Mouse (Mus musculus) liver, embryonic 14.5 days (tissue): ENCODE measurements at regions not wholly inside any gene's neighbourhood (a gene's known extent, or its start where the extent isn't known, plus 50 kb on each side); places are given as distances from the start of the nearest gene placed in this dataset.

Source experiments
- CTCF ChIP-seq: IDR thresholded peaks from 2 replicates; pipeline ENCODE4 v1.5.1; 2016; ENCODE audit warnings: antibody characterized with exemption, low read depth, control low read depth
- EP300 ChIP-seq: IDR thresholded peaks from 2 replicates; pipeline ENCODE4 v1.6.1; 2016; ENCODE audit warnings: antibody characterized with exemption, low read depth

DNA sequence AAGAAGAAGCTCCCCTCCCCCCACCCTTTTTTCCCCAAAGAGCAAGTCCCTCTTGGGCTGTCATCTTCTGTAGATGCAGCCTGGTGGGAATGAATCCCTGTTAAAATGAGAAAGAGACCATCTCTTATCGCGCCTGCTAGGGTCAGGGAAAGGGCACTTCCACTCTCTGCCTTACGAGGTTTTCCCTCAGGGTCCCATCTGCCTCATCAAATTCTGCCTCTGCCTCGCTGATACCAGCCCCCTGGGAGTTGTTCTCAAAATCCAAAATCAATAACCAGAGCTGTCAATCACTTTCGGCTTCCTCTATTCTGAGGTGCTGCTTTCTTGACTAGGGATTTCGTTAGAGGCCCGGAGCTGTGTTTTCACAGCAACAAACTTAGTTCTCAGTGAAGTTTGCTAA lies 255.7 kb downstream of the Stim2 start:
- no peak for TF ChIP-seq CTCF
- no peak for TF ChIP-seq EP300
